Mouse (Mus musculus) midbrain, embryonic 16.5 days (tissue): Measurements from ENCODE around the gene Pqlc2. TPM values are rescaled to one million over a fixed set of nuclear protein-coding genes. Genes with fewer than 3 reads are reported as not detected.
A peak's percentile ranks its signal among the peaks of the same experiment; 100 is the strongest.

Source experiments
- ATAC-seq: fragments of 200-750 bp; cut with Nextera tagmentation; 2 replicates; pipeline ENCODE4 v1.8.0; 2017; ENCODE audit warnings: moderate TSS enrichment
- H3K27ac ChIP-seq: fragments of 300-500 bp; sonication (generic); 2 replicates; pipeline ENCODE4 v1.5.1; 2014; ENCODE audit warnings: mild to moderate bottlenecking, low read length, mixed read lengths
- H3K27me3 ChIP-seq: fragments of 300-500 bp; sonication (generic); 2 replicates; pipeline ENCODE4 v1.6.1; 2014; ENCODE audit warnings: low read depth, low read length, mixed read lengths; ENCODE audit not compliant: control insufficient read depth, insufficient read depth
- H3K36me3 ChIP-seq: fragments of 300-500 bp; sonication (generic); 2 replicates; pipeline ENCODE4 v1.6.1; 2014; ENCODE audit warnings: mild to moderate bottlenecking, low read length, moderate library complexity, mixed read lengths; ENCODE audit not compliant: control insufficient read depth, insufficient read depth
- H3K4me1 ChIP-seq: fragments of 300-500 bp; sonication (generic); 2 replicates; pipeline ENCODE4 v1.6.1; 2014; ENCODE audit warnings: mild to moderate bottlenecking, low read length, mixed read lengths; ENCODE audit not compliant: control insufficient read depth, insufficient read depth
- H3K4me2 ChIP-seq: fragments of 300-500 bp; sonication (generic); 2 replicates; pipeline ENCODE4 v1.6.1; 2014; ENCODE audit warnings: mild to moderate bottlenecking, low read length, mixed read lengths
- H3K4me3 ChIP-seq: fragments of 300-500 bp; sonication (generic); 2 replicates; pipeline ENCODE4 v1.5.1; 2014; ENCODE audit warnings: low read depth, mild to moderate bottlenecking, low read length, moderate library complexity, mixed read lengths
- H3K9ac ChIP-seq: fragments of 300-500 bp; sonication (generic); 2 replicates; pipeline ENCODE4 v1.6.1; 2014; ENCODE audit warnings: low read depth, low read length, mixed read lengths
- H3K9me3 ChIP-seq: fragments of 300-500 bp; sonication (generic); replicated peaks from 2 replicates; pipeline ENCODE4 v1.6.1; 2014; ENCODE audit warnings: mild to moderate bottlenecking, low read length, mixed read lengths; ENCODE audit not compliant: control insufficient read depth, poor library complexity, severe bottlenecking
- WGBS: fragments of 180-500 bp; shearing (Covaris S2); extraction: QIAGEN DNeasy Blood & Tissue Kit; methylation state at CpG from one replicate; pipeline ENCODE4 v1.1.7; 2014; 5-methylcytosine and 5-hydroxymethylcytosine counted together
- polyA plus RNA-seq: library from polyadenylated mRNA; unstranded; fragments of >200 nt; fragmentation: Nextera tagmentation; extraction: Ambion mirVana; gene quantifications from 2 replicates; pipeline ENCODE4 v1.2.1, GENCODE M21; 2015

Gene Pqlc2
- 14.4 and 15.1 TPM in 2 replicates for polyA plus RNA-seq

DNA sequence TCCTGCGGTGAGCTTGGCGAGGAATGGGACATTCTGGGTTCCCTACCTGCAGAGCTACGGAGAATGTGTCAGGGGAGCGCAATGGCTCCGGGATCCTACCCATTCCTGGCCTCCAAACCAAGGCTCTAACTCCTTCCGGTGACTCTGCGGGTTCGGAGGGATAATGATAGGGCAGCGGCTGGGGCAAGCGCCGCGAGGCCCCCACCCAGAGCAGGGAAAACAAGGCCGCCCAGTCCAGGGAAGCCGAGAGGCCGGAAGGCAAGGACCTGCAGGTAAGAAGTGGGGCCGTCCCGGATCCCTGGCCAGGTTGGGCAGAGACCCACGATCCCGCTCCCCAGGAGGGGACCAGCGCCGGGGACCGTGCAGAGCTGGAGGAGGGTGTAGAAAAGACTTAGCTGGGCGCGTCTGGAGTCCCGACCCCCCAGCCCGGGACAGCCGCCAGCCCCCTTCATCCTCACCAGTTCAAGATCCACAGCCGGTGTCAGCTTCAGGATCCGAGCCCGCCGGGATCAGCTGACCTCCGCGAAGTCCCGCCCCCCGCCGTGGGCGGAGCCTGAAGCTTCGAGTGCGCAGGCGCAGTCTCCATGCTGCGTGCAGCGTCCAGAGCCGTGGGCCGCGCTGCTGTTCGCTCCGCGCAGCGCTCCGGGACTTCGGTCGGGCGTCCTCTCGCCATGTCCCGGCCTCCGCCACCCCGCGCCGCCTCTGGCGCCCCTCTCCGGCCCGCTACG is at the start of gene Pqlc2, which contains the start of gene Akr7a5:
TSS of gene Pqlc2 (minus strand) at position 538 of the 728 bp plus-strand sequence.
TSS of gene Akr7a5 (plus strand) at position 574 of the 728 bp plus-strand sequence.
- Histone ChIP-seq H3K27me3 (no peaks in the 10 kb centered on the region), H3K4me3 (peak within 1 kb of the TSS; percentile 93), H3K4me1 (peaks cover 18% of the 10 kb centered on the region), H3K9me3 (no peaks in the 10 kb centered on the region), H3K27ac (peak within 1 kb of the TSS; percentile 77), H3K36me3 (0 out of 2 replicates have a peak, but pooled peaks cover 2% of the 10 kb centered on the region), H3K4me2 (peak within 1 kb of the TSS; percentile 68), H3K9ac (peak within 1 kb of the TSS; percentile 93)
- under 1% methylated on average over 63 of the region's 63 CpGs for WGBS
- peak; percentile 92 for ATAC-seq

DNA sequence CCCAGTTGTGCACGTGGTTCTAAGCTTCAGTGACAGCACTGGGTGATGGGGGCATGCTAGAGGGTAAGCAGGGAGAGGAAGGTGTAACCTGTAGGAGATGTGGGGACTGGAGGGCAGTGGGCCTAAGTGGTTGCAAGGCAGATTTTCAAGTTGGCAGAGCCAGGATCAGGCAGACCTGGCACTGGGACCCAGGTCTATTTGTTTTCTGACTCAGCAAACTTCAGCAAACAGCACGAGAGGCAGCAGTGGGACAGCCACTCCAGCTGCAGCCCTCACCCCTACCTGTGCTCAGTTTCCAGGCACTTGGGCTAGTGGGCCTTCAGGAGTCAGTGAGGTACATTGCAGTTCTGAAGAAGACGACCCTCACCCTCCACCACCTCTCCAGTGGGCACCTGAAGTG is 46.7 kb upstream of the Pqlc2 start:
- no peaks in the 10 kb centered on the region for H3K9me3 ChIP-seq
- H3K4me2 ChIP-seq, result no peak overlapping the region
- H3K27me3 ChIP-seq, result no peaks in the 10 kb centered on the region
- H3K9ac ChIP-seq, result no peak overlapping the region
- peaks cover 39% of the 10 kb centered on the region for H3K36me3 ChIP-seq
- no peak overlapping the region for H3K27ac ChIP-seq
- 87% methylated on average over 3 of the region's 3 CpGs for WGBS
- H3K4me3 ChIP-seq, result no peak overlapping the region
- H3K4me1 ChIP-seq, result peaks cover 6% of the 10 kb centered on the region
- ATAC-seq, result no peak

DNA sequence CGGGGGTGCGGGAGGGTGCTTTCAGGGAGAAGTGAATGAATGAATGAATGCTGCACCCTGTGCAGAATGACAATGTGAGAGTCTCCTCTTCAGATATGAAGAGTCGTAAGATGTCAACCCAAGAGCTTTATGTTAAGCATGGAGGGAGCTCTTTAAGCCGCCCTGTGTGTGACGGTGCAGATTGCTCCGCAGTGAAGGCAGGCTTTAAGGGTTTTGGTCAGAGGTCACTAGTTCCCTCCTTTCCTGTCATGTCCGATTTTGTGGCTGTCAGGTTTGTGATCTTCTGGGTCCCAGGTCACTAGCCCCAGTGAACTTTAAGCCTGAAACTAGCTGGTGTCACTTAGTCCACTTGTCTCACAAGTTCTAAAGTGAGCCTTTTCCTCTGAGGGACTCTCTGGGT is 42.3 kb upstream of the Pqlc2 start:
- peak overlapping the region; percentile 92 for H3K4me2 ChIP-seq
- ATAC-seq, result peak; percentile 47; the same call in 1 of the 2 replicates
- H3K27ac ChIP-seq, result peak overlapping the region; percentile 97
- no peaks in the 10 kb centered on the region for H3K9me3 ChIP-seq
- peak overlapping the region; percentile 84 for H3K9ac ChIP-seq
- H3K27me3 ChIP-seq, result no peaks in the 10 kb centered on the region
- 1% methylated on average over 7 of the region's 7 CpGs for WGBS
- H3K4me1 ChIP-seq, result peaks cover 18% of the 10 kb centered on the region
- H3K36me3 ChIP-seq, result peaks cover 18% of the 10 kb centered on the region
- peak overlapping the region; percentile 67 for H3K4me3 ChIP-seq

DNA sequence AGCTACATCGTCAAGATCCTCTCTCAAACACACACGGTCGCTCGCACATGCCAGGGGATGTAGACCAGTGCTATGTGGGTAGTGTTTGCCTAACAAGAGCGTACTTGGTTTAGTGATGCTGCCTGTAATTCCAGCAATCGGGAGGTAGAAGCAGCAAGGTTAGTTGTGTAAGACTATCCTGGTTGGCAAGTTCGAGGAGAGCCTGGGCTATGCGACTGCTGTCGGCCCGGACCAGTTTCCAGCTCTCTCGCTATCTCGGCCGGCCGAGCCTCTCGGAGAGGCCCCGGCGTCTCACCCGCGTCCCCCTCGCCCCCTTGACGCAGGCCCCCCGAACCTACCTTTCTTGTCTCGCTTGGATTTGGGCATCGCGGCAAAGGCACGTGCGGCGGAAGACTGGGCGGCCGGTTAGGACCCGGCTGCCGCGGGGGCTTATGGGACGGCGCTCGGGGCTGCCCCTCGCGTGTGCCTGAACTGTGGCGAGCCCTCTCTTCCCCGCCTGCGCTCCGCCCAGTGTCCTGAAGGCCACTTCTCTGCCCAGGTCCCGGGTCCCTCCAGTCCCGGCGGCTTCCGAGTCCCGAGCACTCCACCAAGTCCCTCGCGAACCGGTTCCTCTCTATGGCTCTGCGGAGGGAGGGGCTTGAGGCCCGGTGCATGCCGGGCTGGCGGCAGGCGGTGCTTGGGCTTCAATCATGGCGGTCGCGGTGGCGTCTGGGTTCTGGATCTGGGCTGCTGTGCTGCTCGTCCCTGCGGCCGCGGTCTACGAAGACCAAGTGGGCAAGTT is 41.6 kb upstream of the Pqlc2 start, which contains the start of the genes Mrto4, Emc1 and Ubr4:
TSS of gene Mrto4 (minus strand) at position 646 of the 781 bp plus-strand sequence.
TSS of gene Emc1 (plus strand) at position 657 of the 781 bp plus-strand sequence.
TSS of gene Ubr4 (plus strand) at position 679 of the 781 bp plus-strand sequence.
- peak within 1 kb of the TSS; percentile 84 for H3K9ac ChIP-seq
- peak within 1 kb of the TSS; percentile 67 for H3K4me3 ChIP-seq
- peak; percentile 96 for ATAC-seq
- no peaks in the 10 kb centered on the region for H3K9me3 ChIP-seq
- H3K4me1 ChIP-seq, result peaks cover 18% of the 10 kb centered on the region
- peak within 1 kb of the TSS; percentile 92 for H3K4me2 ChIP-seq
- WGBS, result under 1% methylated on average over 64 of the region's 64 CpGs
- H3K27ac ChIP-seq, result peak within 1 kb of the TSS; percentile 97
- H3K36me3 ChIP-seq, result peaks cover 14% of the 10 kb centered on the region
- no peaks in the 10 kb centered on the region for H3K27me3 ChIP-seq

DNA sequence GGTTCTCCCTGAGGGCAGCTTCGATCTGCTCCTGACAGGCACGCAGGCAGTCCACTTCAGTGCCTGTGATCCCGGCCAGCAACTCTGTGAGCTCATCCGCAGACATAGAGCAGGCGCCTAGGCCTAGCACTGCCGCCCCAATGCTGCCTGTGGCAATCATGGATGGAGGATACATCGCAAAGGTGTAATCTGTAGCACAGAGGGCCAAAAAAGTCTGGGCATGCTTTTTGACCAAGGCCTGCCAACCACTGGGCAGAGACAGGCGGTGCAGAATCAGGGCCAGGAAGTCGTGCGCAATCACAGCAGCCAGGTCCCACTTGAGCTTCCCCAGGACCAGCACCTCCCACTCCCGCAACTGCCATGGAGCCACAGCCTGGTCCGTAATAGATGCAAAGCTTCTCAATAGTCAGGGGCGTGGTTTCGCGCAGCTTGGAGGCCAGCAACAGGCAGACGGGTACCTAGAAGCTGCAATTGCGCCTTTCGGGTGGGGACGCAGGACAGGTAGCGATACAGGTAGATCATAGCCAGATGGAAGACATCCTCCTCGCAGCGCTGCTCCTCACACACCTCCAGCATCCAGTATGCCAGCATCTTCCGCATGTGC is 35.0 kb upstream of the Pqlc2 start:
- Histone ChIP-seq H3K4me1 (peaks cover 1% of the 10 kb centered on the region), H3K9me3 (no peaks in the 10 kb centered on the region), H3K36me3 (peaks cover 15% of the 10 kb centered on the region), H3K4me3 (no peak overlapping the region), H3K4me2 (no peak overlapping the region), H3K9ac (no peak overlapping the region), H3K27me3 (no peaks in the 10 kb centered on the region), H3K27ac (no peak overlapping the region)
- WGBS, result 64% methylated on average over 23 of the region's 23 CpGs
- ATAC-seq, result no peak

DNA sequence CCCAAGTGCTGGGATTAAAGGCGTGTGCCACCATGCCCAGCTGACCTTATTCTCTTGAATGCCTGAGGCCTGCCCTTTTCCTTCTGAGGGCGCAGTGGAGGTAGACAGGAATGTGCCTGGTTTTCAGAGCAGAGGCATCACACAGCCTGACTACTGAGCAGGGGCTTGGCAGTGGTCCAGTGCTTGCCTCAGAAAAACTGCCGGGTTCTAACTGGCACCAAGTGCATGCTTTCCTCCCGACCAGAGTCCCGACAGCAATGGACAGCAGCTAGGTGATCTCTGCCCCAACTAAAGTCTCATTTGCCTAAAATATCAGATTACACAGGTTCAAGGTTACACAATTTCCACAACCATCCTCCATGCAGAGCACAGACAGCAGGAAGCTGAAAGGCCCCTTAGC is 33.2 kb upstream of the Pqlc2 start:
- H3K9me3 ChIP-seq, result no peaks in the 10 kb centered on the region
- H3K9ac ChIP-seq, result no peak overlapping the region
- no peaks in the 10 kb centered on the region for H3K4me1 ChIP-seq
- no peak overlapping the region for H3K27ac ChIP-seq
- no peak overlapping the region for H3K4me2 ChIP-seq
- H3K36me3 ChIP-seq, result peaks cover 11% of the 10 kb centered on the region
- WGBS, result 70% methylated on average over 5 of the region's 5 CpGs
- H3K4me3 ChIP-seq, result no peak overlapping the region
- H3K27me3 ChIP-seq, result no peaks in the 10 kb centered on the region
- ATAC-seq, result no peak

DNA sequence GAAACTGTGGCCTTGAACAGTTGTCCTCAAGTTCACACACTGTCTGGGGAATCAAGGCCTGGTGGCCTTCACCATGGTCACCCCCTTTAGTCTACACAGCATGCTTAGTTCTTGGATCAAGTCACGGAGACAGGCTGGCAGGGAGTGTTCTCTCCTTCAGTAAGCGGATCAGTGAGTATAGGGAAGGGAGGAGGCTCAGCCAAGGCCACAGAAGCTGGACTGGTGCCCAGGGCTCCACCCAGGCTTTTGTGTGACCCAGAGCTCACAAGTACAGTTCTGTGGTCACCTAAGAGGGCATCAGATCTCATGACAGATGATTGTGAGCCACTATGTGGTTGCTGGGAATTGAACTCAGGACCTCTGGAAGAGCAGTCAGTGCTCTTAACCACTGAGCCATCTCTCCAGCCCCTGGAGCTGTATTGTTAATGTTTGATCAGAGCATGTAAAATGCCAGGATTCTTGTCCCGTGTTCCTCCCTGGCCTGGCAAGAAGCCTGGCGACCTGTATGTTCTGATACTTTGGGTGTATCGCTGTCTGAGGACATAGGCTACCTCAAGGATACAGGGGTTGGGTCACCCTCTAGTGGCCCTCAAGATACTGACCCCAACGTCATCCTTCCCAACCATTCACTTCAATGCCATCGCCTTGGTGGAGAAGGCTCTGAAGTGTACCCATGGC is 31.2 kb upstream of the Pqlc2 start:
- Histone ChIP-seq H3K9me3 (no peaks in the 10 kb centered on the region), H3K27ac (no peak overlapping the region), H3K4me1 (no peaks in the 10 kb centered on the region), H3K4me2 (no peak overlapping the region), H3K4me3 (no peak overlapping the region), H3K27me3 (peaks cover 3% of the 10 kb centered on the region; the same call in 1 of the 2 replicates), H3K9ac (no peak overlapping the region), H3K36me3 (peaks cover 3% of the 10 kb centered on the region; the same call in 1 of the 2 replicates)
- no peak for ATAC-seq
- WGBS, result 74% methylated on average over 7 of the region's 7 CpGs

DNA sequence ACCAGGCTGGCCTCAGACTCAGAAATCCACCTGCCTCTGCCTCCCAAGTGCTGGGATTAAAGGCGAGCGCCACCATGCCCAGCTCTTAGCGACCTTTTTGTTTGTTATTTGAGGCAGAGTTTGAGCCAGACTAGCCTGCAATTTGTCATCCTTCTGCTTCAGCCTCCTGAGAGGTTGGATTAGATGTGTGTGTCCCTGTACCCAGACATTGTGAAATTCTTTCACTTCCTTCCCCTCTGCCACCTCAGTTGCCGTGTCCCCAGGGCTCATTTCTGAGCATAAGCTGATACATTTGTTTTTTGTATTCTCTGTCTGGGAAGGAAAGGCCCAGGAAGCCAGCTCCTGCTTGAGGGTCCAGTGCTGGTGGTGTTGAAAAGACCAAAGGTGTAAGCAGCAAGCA is 30.3 kb upstream of the Pqlc2 start:
- no peaks in the 10 kb centered on the region for H3K36me3 ChIP-seq
- no peak overlapping the region for H3K9ac ChIP-seq
- no peak for ATAC-seq
- peaks cover 3% of the 10 kb centered on the region; the same call in 1 of the 2 replicates for H3K27me3 ChIP-seq
- H3K4me1 ChIP-seq, result no peaks in the 10 kb centered on the region
- H3K27ac ChIP-seq, result no peak overlapping the region
- H3K9me3 ChIP-seq, result no peaks in the 10 kb centered on the region
- no peak overlapping the region for H3K4me2 ChIP-seq
- WGBS, result 82% methylated on average over 4 of the region's 4 CpGs
- H3K4me3 ChIP-seq, result no peak overlapping the region
